In the genomic region with DNA sequence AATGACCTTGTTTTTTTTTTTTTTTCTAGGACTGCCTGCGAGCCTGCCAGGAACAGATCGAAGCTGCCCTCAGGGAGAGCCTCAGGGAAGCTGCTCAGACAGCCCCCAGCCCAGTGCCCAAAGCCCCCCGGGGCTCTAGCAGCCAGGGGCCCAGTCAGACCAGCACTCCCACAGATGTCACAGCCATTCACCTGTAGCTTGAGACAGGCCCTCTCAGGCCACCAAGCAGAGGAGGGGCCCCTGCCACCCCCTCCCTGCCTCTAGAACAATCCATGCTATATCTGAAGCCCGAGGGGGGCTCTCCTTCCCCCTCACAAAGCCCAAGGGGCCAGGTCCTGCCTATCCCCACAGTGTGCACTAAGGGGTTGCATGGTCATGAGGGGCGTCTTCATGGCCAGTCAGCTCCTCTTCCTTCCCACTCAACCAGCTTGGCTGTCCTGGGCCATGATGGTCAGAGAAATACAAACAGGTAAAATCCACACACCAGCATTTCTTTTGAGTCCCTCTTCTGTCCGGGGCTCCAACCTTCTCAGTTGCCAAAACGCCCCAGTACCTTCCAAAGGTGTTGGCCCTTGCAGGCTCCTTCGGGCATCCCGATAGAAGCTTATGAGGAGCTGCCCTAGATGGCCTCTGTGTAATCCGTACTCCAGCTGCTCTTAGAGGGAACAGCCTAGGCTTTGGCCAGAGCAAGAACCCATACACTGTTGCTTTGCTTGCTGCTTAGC, we compare ENCODE assay signal across 8 mouse cellular contexts. TPM values are rescaled to one million over a fixed set of nuclear protein-coding genes. Genes with fewer than 3 reads are reported as not detected.
DNase-seq lines count a peak whose midpoint lies in the region; ATAC-seq and TF ChIP-seq lines count a peak whose summit lies in the region.
"Not testable (repeated sequence)": the region's sequence is repeated elsewhere in the genome, so short reads cannot be mapped to it uniquely, and the experiment has no call there.

No protein-coding gene starts in this region.

- H3K27ac ChIP-seq in MEL (ENCODE audit: control insufficient read depth, low read depth, low read length) = peak overlapping the region; percentile 77
- peak overlapping the region; percentile 90 for H3K27ac ChIP-seq in forebrain, embryonic 10.5 days
- H3K27ac ChIP-seq in heart, embryonic 13.5 days (replicated peaks) = peak overlapping the region; percentile 99
- H3K27ac ChIP-seq in intestine, embryonic 15.5 days = peak overlapping the region; percentile 96
- H3K27ac ChIP-seq in liver, embryonic 11.5 days (ENCODE audit: low read depth, low read length) = peak overlapping the region; percentile 99
- H3K27ac ChIP-seq in lung, embryonic 16.5 days (ENCODE audit: low read length) = peak overlapping the region; percentile 44

- TF ChIP-seq RAD21 in MEL (IDR thresholded peaks at IDR 0.05; ENCODE audit: low read depth, low read length) = not testable (repeated sequence)

- not testable (repeated sequence) for H3K27me3 ChIP-seq in MEL (ENCODE audit: control insufficient read depth in 1 of 2, insufficient read depth in 2 of 2, low read length in 2 of 2); forebrain, embryonic 10.5 days (ENCODE audit: poor library complexity, severe bottlenecking); heart, embryonic 13.5 days (replicated peaks); intestine, embryonic 15.5 days (replicated peaks); liver, embryonic 11.5 days (replicated peaks; ENCODE audit: control insufficient read depth, insufficient read depth, low read length); lung, embryonic 16.5 days (ENCODE audit: control insufficient read depth, insufficient read depth, low read depth, low read length); myocyte (ENCODE audit: control insufficient read depth, insufficient read depth, insufficient read length)

- WGBS in forebrain, embryonic 10.5 days = 86% methylated on average over 10 of the region's 10 CpGs
- 67% methylated on average over 10 of the region's 10 CpGs for WGBS in heart, embryonic 13.5 days
- 75% methylated on average over 10 of the region's 10 CpGs for WGBS in intestine, embryonic 15.5 days
- WGBS in liver, embryonic 11.5 days = 73% methylated on average over 9 of the region's 10 CpGs
- 70% methylated on average over 10 of the region's 10 CpGs for WGBS in lung, embryonic 16.5 days

- peaks cover 17 to 54% of the 10 kb centered on the region in 2 experiments for H3K4me1 ChIP-seq in MEL (ENCODE audit: control insufficient read depth in 1 of 2, insufficient read depth in 2 of 2, low read length in 2 of 2)
- peaks cover 47% of the 10 kb centered on the region for H3K4me1 ChIP-seq in forebrain, embryonic 10.5 days
- peaks cover 42% of the 10 kb centered on the region for H3K4me1 ChIP-seq in heart, embryonic 13.5 days
- peaks cover 27% of the 10 kb centered on the region for H3K4me1 ChIP-seq in intestine, embryonic 15.5 days (replicated peaks)
- peaks cover 40% of the 10 kb centered on the region for H3K4me1 ChIP-seq in liver, embryonic 11.5 days (replicated peaks; ENCODE audit: control insufficient read depth, insufficient read depth, low read length)
- peaks cover 38% of the 10 kb centered on the region for H3K4me1 ChIP-seq in lung, embryonic 16.5 days (replicated peaks; ENCODE audit: control insufficient read depth, insufficient read depth, low read length)

- TF ChIP-seq POLR2A in MEL (IDR thresholded peaks at IDR 0.05; ENCODE audit: control insufficient read depth in 1 of 2, insufficient read depth in 1 of 2, low read depth in 1 of 2, low read length in 2 of 2, poor library complexity in 1 of 2) = peak; percentile 6 to 8; a peak in 2 of 4 replicates
- TF ChIP-seq POLR2A in myocyte (IDR thresholded peaks at IDR 0.05; ENCODE audit: insufficient read length, low read depth) = not testable (repeated sequence)

- H3ac ChIP-seq in myocyte (ENCODE audit: control insufficient read depth, insufficient read length) = not testable (repeated sequence)

- H3K79me2 ChIP-seq in MEL (ENCODE audit: control insufficient read depth, insufficient read depth, low read length, poor library complexity) = peaks cover 24% of the 10 kb centered on the region
- peaks cover 21% of the 10 kb centered on the region for H3K79me2 ChIP-seq in myocyte (ENCODE audit: control insufficient read depth, insufficient read depth)

- not testable (repeated sequence) for DNase-seq in MEL (ENCODE audit: low read depth, low spot score); forebrain, embryonic 10.5 days (ENCODE audit: extremely low spot score, low spot score); liver, embryonic 11.5 days (ENCODE audit: low spot score)
- DNase-seq in thymus, postnatal 36 days = peak; percentile 17 to 52

- TF ChIP-seq CTCF in MEL (IDR thresholded peaks at IDR 0.05 in 2 of 3, conservative IDR thresholded peaks at IDR 0.05 in 1 of 3; ENCODE audit: control insufficient read depth in 1 of 3, insufficient read depth in 1 of 3, low read depth in 2 of 3, low read length in 3 of 3, poor library complexity in 1 of 3, severe bottlenecking in 1 of 3) = not testable (repeated sequence)

- not testable (repeated sequence) for H3K9me3 ChIP-seq in MEL (replicated peaks; ENCODE audit: insufficient read depth, low read length); forebrain, embryonic 10.5 days; heart, embryonic 13.5 days; intestine, embryonic 15.5 days; liver, embryonic 11.5 days (ENCODE audit: control insufficient read depth, low read length); lung, embryonic 16.5 days (ENCODE audit: control insufficient read depth, low read length)

- TF ChIP-seq EP300 in MEL (IDR thresholded peaks at IDR 0.05; ENCODE audit: low read depth in 1 of 2, low read length in 2 of 2) = not testable (repeated sequence)

- H3K9ac ChIP-seq in MEL (ENCODE audit: control insufficient read depth, low read depth, low read length, poor library complexity, severe bottlenecking) = peak overlapping the region; percentile 37
- H3K9ac ChIP-seq in heart, embryonic 13.5 days = peak overlapping the region; percentile 100; the same call in 1 of the 2 replicates
- H3K9ac ChIP-seq in intestine, embryonic 15.5 days = 0 out of 2 replicates have a peak overlapping the region, but pooled peaks have one; percentile 10
- peak overlapping the region; percentile 65 for H3K9ac ChIP-seq in liver, embryonic 11.5 days (ENCODE audit: low read depth, low read length)
- H3K9ac ChIP-seq in lung, embryonic 16.5 days (ENCODE audit: low read length) = not testable (repeated sequence)

- H3K36me3 ChIP-seq in MEL (ENCODE audit: control insufficient read depth in 1 of 2, insufficient read depth in 2 of 2, low read length in 2 of 2) = peaks cover 0 to 47% of the 10 kb centered on the region in 2 experiments; a peak in 3 of 4 replicates
- H3K36me3 ChIP-seq in forebrain, embryonic 10.5 days (replicated peaks) = peaks cover 74% of the 10 kb centered on the region
- H3K36me3 ChIP-seq in heart, embryonic 13.5 days = peaks cover 81% of the 10 kb centered on the region
- peaks cover 30% of the 10 kb centered on the region for H3K36me3 ChIP-seq in intestine, embryonic 15.5 days
- H3K36me3 ChIP-seq in liver, embryonic 11.5 days (ENCODE audit: control insufficient read depth, insufficient read depth, low read length) = peaks cover 53% of the 10 kb centered on the region
- peaks cover 32% of the 10 kb centered on the region for H3K36me3 ChIP-seq in lung, embryonic 16.5 days (ENCODE audit: control insufficient read depth, insufficient read depth, low read length)
- H3K36me3 ChIP-seq in myocyte (ENCODE audit: control insufficient read depth, insufficient read depth) = peaks cover 28% of the 10 kb centered on the region

- H3K4me2 ChIP-seq in heart, embryonic 13.5 days = peak overlapping the region; percentile 97; the same call in 1 of the 2 replicates
- not testable (repeated sequence) for H3K4me2 ChIP-seq in intestine, embryonic 15.5 days (replicated peaks); lung, embryonic 16.5 days (ENCODE audit: low read depth, low read length); myocyte (ENCODE audit: low read depth)
- H3K4me2 ChIP-seq in liver, embryonic 11.5 days = peak overlapping the region; percentile 95

- not testable (repeated sequence) for ATAC-seq in heart, embryonic 13.5 days (ENCODE audit: extremely low read depth, insufficient number of reproducible peaks, low FRiP score, low TSS enrichment); intestine, embryonic 15.5 days; liver, embryonic 11.5 days (replicated peaks; ENCODE audit: low FRiP score); lung, embryonic 16.5 days (ENCODE audit: low read depth)

- not testable (repeated sequence) for H3K4me3 ChIP-seq in MEL (ENCODE audit: control insufficient read depth in 1 of 2, insufficient read depth in 1 of 2, low read depth in 2 of 2, low read length in 2 of 2); heart, embryonic 13.5 days; intestine, embryonic 15.5 days (replicated peaks); liver, embryonic 11.5 days (ENCODE audit: low read depth, low read length); lung, embryonic 16.5 days (ENCODE audit: low read length); myocyte
- H3K4me3 ChIP-seq in forebrain, embryonic 10.5 days = peak overlapping the region; percentile 1; the same call in 1 of the 2 replicates

RNA-seq across cellular contexts. Expression of a gene that starts 12.6 kb away (rescaled TPM):
- total RNA-seq in MEL (2012; rRNA removed) = 60.2 and 69.3 TPM in 2 replicates
- polyA plus RNA-seq in MEL (2012; ENCODE audit: insufficient read depth in 1 of 2, insufficient read length in 2 of 2, low read depth in 1 of 2, low replicate concordance in 2 of 2, missing spikeins in 1 of 2) = 10 to 100 TPM in 1 of 2 experiments, not detected in 1; 85.4 TPM
- polyA plus RNA-seq in forebrain, embryonic 10.5 days (2016; fragmentation: Nextera tagmentation; extraction: Ambion mirVana) = 43.2 and 45.4 TPM in 2 replicates
- 24.1 and 24.8 TPM in 2 replicates for polyA plus RNA-seq in heart, embryonic 13.5 days (2015; fragmentation: Nextera tagmentation; extraction: Ambion mirVana)
- 20.1 and 22.4 TPM in 2 replicates for polyA plus RNA-seq in intestine, embryonic 15.5 days (2015; fragmentation: Nextera tagmentation; extraction: Ambion mirVana)
- polyA plus RNA-seq in liver, embryonic 11.5 days (2014; fragmentation: Nextera tagmentation; extraction: Ambion mirVana) = 43.1 and 45.9 TPM in 2 replicates
- polyA plus RNA-seq in lung, embryonic 16.5 days (2015; fragmentation: Nextera tagmentation; extraction: Ambion mirVana) = 17.0 and 19.4 TPM in 2 replicates
- polyA plus RNA-seq in myocyte (2012; fragmentation: generic; extraction: Trizol) = 41.0 TPM

RNA-seq across cellular contexts. Expression of a gene that starts 12.6 kb away (rescaled TPM):
- total RNA-seq in MEL (2012; rRNA removed) = 45.9 and 62.6 TPM in 2 replicates
- polyA plus RNA-seq in MEL (2012; ENCODE audit: insufficient read depth in 1 of 2, insufficient read length in 2 of 2, low read depth in 1 of 2, low replicate concordance in 2 of 2, missing spikeins in 1 of 2) = 10 to 100 TPM in 1 of 2 experiments, not detected in 1; 45.7 TPM
- 43.4 and 47.5 TPM in 2 replicates for polyA plus RNA-seq in forebrain, embryonic 10.5 days (2016; fragmentation: Nextera tagmentation; extraction: Ambion mirVana)
- 25.1 and 27.5 TPM in 2 replicates for polyA plus RNA-seq in heart, embryonic 13.5 days (2015; fragmentation: Nextera tagmentation; extraction: Ambion mirVana)
- 39.8 and 41.2 TPM in 2 replicates for polyA plus RNA-seq in intestine, embryonic 15.5 days (2015; fragmentation: Nextera tagmentation; extraction: Ambion mirVana)
- 48.9 and 53.3 TPM in 2 replicates for polyA plus RNA-seq in liver, embryonic 11.5 days (2014; fragmentation: Nextera tagmentation; extraction: Ambion mirVana)
- polyA plus RNA-seq in lung, embryonic 16.5 days (2015; fragmentation: Nextera tagmentation; extraction: Ambion mirVana) = 50.1 and 51.6 TPM in 2 replicates
- 33.4 TPM for polyA plus RNA-seq in myocyte (2012; fragmentation: generic; extraction: Trizol)

RNA-seq across cellular contexts. Expression of a gene that starts 12.6 kb away (rescaled TPM):
- 1.1 and 2.9 TPM in 2 replicates for total RNA-seq in MEL (2012; rRNA removed)
- polyA plus RNA-seq in MEL (2012; ENCODE audit: insufficient read depth in 1 of 2, insufficient read length in 2 of 2, low read depth in 1 of 2, low replicate concordance in 2 of 2, missing spikeins in 1 of 2) (1 to 10 TPM in 1 of 2 experiments, not detected in 1; 1.9 TPM), myocyte (2012; fragmentation: generic; extraction: Trizol) (1.5 TPM)
- polyA plus RNA-seq in forebrain, embryonic 10.5 days (2016; fragmentation: Nextera tagmentation; extraction: Ambion mirVana) = 1.5 and 1.9 TPM in 2 replicates
- 1.2 and 2.1 TPM in 2 replicates for polyA plus RNA-seq in heart, embryonic 13.5 days (2015; fragmentation: Nextera tagmentation; extraction: Ambion mirVana)
- 0.54 and 0.88 TPM in 2 replicates for polyA plus RNA-seq in intestine, embryonic 15.5 days (2015; fragmentation: Nextera tagmentation; extraction: Ambion mirVana)
- polyA plus RNA-seq in liver, embryonic 11.5 days (2014; fragmentation: Nextera tagmentation; extraction: Ambion mirVana) = 1.5 and 2.5 TPM in 2 replicates
- 1.8 and 2.2 TPM in 2 replicates for polyA plus RNA-seq in lung, embryonic 16.5 days (2015; fragmentation: Nextera tagmentation; extraction: Ambion mirVana)

RNA-seq across cellular contexts. Expression of a gene that starts 31.7 kb away (rescaled TPM):
- total RNA-seq in MEL (2012; rRNA removed) = 5.2 and 5.5 TPM in 2 replicates
- polyA plus RNA-seq in MEL (2012; ENCODE audit: insufficient read depth in 1 of 2, insufficient read length in 2 of 2, low read depth in 1 of 2, low replicate concordance in 2 of 2, missing spikeins in 1 of 2) = 10 to 100 TPM in 1 of 2 experiments, not detected in 1; 16.1 TPM
- 5.0 and 6.0 TPM in 2 replicates for polyA plus RNA-seq in forebrain, embryonic 10.5 days (2016; fragmentation: Nextera tagmentation; extraction: Ambion mirVana)
- polyA plus RNA-seq in heart, embryonic 13.5 days (2015; fragmentation: Nextera tagmentation; extraction: Ambion mirVana) = 2.6 and 3.3 TPM in 2 replicates
- 5.9 and 6.3 TPM in 2 replicates for polyA plus RNA-seq in intestine, embryonic 15.5 days (2015; fragmentation: Nextera tagmentation; extraction: Ambion mirVana)
- polyA plus RNA-seq in liver, embryonic 11.5 days (2014; fragmentation: Nextera tagmentation; extraction: Ambion mirVana) = 4.1 and 4.8 TPM in 2 replicates
- 2.5 and 2.6 TPM in 2 replicates for polyA plus RNA-seq in lung, embryonic 16.5 days (2015; fragmentation: Nextera tagmentation; extraction: Ambion mirVana)
- 2.5 TPM for polyA plus RNA-seq in myocyte (2012; fragmentation: generic; extraction: Trizol)

Comparison
In these comparisons a context has a peak if more than half of its experiments do, and no peak if none do; other contexts are left out.
1. H3K27ac ChIP-seq: peak in every context shown above with its lines; median percentile 99 in heart, embryonic 13.5 days; 99 in liver, embryonic 11.5 days; 96 in intestine, embryonic 15.5 days; 90 in forebrain, embryonic 10.5 days; 77 in MEL; 44 in lung, embryonic 16.5 days.